Mouse (Mus musculus) bone marrow, adult 2 months (tissue): ENCODE data around the gene Clstn2. TPM values are rescaled to one million over a fixed set of nuclear protein-coding genes. Genes with fewer than 3 reads are reported as not detected.

Experiments used
- H3K27ac ChIP-seq: fragments of 200-500 bp; 2 replicates; pipeline ENCODE4 v1.5.1; 2012; ENCODE audit warnings: low read depth, mild to moderate bottlenecking, control low read depth, inconsistent platforms, low read length; ENCODE audit not compliant: control insufficient read depth, poor library complexity, insufficient read depth
- H3K4me1 ChIP-seq: fragments of 200-500 bp; 2 replicates; pipeline ENCODE4 v1.6.1; 2011; ENCODE audit warnings: low read length; ENCODE audit not compliant: control insufficient read depth, insufficient read depth
- H3K4me3 ChIP-seq: fragments of 200-500 bp; replicated peaks from 2 replicates; pipeline ENCODE3; 2011; ENCODE audit warnings: mild to moderate bottlenecking, low read depth, low read length, control low read depth; ENCODE audit not compliant: control insufficient read depth
- CTCF ChIP-seq: fragments of 200-500 bp; IDR thresholded peaks from 2 replicates; pipeline ENCODE4 v1.5.1; 2011; ENCODE audit warnings: low read length, control low read depth; ENCODE audit not compliant: control insufficient read depth, insufficient read depth
- POLR2A ChIP-seq: fragments of 200-500 bp; IDR thresholded peaks from 2 replicates; pipeline ENCODE4 v1.6.1; 2011; ENCODE audit warnings: low read depth, mild to moderate bottlenecking, control low read depth, low read length, borderline replicate concordance; ENCODE audit not compliant: control insufficient read depth
- WGBS: fragments of 180-500 bp; shearing (Covaris S2); methylation state at CpG from one replicate; pipeline ENCODE4 v1.1.7; 2018; 5-methylcytosine and 5-hydroxymethylcytosine counted together
- polyA plus RNA-seq: library from polyadenylated mRNA; stranded (reverse); fragments of >200 nt; gene quantifications from 2 replicates; pipeline ENCODE4 v1.2.4, GENCODE M21; 2011; ENCODE audit warnings: low replicate concordance; ENCODE audit not compliant: missing spikeins, insufficient read depth, insufficient read length

The Clstn2 gene
- polyA plus RNA-seq, 1 experiment = not detected

- WGBS = 84% methylated on average over 3 of the region's 3 CpGs
- Histone ChIP-seq H3K27ac (no peak overlapping the region), H3K4me3 (no peak overlapping the region), H3K4me1 (no peaks in the 10 kb centered on the region)
- TF ChIP-seq CTCF = no peak
- no peak for TF ChIP-seq POLR2A
These were observed 398.1 kb downstream of the Clstn2 start for GRCm38 (mm10) chr9:97634831-97635230.

GRCm38 (mm10) chr9:97629180-97629579 is 403.8 kb downstream of the Clstn2 start:
- H3K4me3 ChIP-seq = no peak overlapping the region
- no peak overlapping the region for H3K27ac ChIP-seq
- H3K4me1 ChIP-seq = no peaks in the 10 kb centered on the region
- 60% methylated on average over 3 of the region's 3 CpGs for WGBS
- TF ChIP-seq CTCF = no peak

GRCm38 (mm10) chr9:97628361-97628908 is 404.5 kb downstream of the Clstn2 start:
- no peaks in the 10 kb centered on the region for H3K4me1 ChIP-seq
- TF ChIP-seq CTCF (no peak), POLR2A (no peak)
- 76% methylated on average over 6 of the region's 6 CpGs for WGBS
- no peak overlapping the region for H3K4me3 ChIP-seq
- no peak overlapping the region for H3K27ac ChIP-seq

GRCm38 (mm10) chr9:97627916-97628315 is 405.1 kb downstream of the Clstn2 start:
- H3K27ac ChIP-seq = no peak overlapping the region
- H3K4me1 ChIP-seq = no peaks in the 10 kb centered on the region
- no peak overlapping the region for H3K4me3 ChIP-seq
- 84% methylated on average over 3 of the region's 3 CpGs for WGBS
- no peak for TF ChIP-seq POLR2A
- TF ChIP-seq CTCF = no peak

- no peaks in the 10 kb centered on the region for H3K4me1 ChIP-seq
- H3K4me3 ChIP-seq = no peak overlapping the region
- TF ChIP-seq CTCF (no peak), POLR2A (no peak)
- WGBS = 78% methylated on average over 7 of the region's 7 CpGs
- H3K27ac ChIP-seq = no peak overlapping the region
These were observed 422.4 kb downstream of the Clstn2 start for GRCm38 (mm10) chr9:97610566-97610965.

GRCm38 (mm10) chr9:97603729-97604128 is 429.3 kb downstream of the Clstn2 start:
- Histone ChIP-seq H3K4me1 (no peaks in the 10 kb centered on the region), H3K27ac (no peak overlapping the region), H3K4me3 (no peak overlapping the region)
- TF ChIP-seq POLR2A = no peak
- no peak for TF ChIP-seq CTCF
- 70% methylated on average over 8 of the region's 8 CpGs for WGBS

- Histone ChIP-seq H3K27ac (no peak overlapping the region), H3K4me3 (no peak overlapping the region), H3K4me1 (no peaks in the 10 kb centered on the region)
- WGBS = 78% methylated on average over 5 of the region's 5 CpGs
- TF ChIP-seq CTCF (no peak), POLR2A (no peak)
These were observed 430.5 kb downstream of the Clstn2 start for GRCm38 (mm10) chr9:97602476-97602875.

GRCm38 (mm10) chr9:97599006-97599405 is 434.0 kb downstream of the Clstn2 start:
- TF ChIP-seq POLR2A (no peak), CTCF (no peak)
- Histone ChIP-seq H3K27ac (no peak overlapping the region), H3K4me1 (no peaks in the 10 kb centered on the region), H3K4me3 (no peak overlapping the region)
- 92% methylated on average over 3 of the region's 3 CpGs for WGBS

- H3K27ac ChIP-seq = no peak overlapping the region
- no peak overlapping the region for H3K4me3 ChIP-seq
- H3K4me1 ChIP-seq = no peaks in the 10 kb centered on the region
- TF ChIP-seq CTCF (no peak), POLR2A (no peak)
- 74% methylated on average over 4 of the region's 4 CpGs for WGBS
These were observed 442.3 kb downstream of the Clstn2 start for GRCm38 (mm10) chr9:97590712-97591111.

GRCm38 (mm10) chr9:97570881-97571280 is 462.1 kb downstream of the Clstn2 start:
- H3K27ac ChIP-seq = no peak overlapping the region
- no peak for TF ChIP-seq CTCF
- TF ChIP-seq POLR2A = no peak
- no peak overlapping the region for H3K4me3 ChIP-seq
- no peaks in the 10 kb centered on the region for H3K4me1 ChIP-seq
- WGBS = 77% methylated on average over 7 of the region's 7 CpGs
